Mouse (Mus musculus): ENCODE measurements at regions not wholly inside any gene's neighbourhood (a gene's known extent, or its start where the extent isn't known, plus 50 kb on each side); places are given as distances from the start of the nearest gene placed in this dataset.
"Not testable (repeated sequence)": the region's sequence is repeated elsewhere in the genome, so short reads cannot be mapped to it uniquely, and the experiment has no call there.

GRCm38 (mm10) chr8:103623781-103624434 lies 477.5 kb upstream of the Cdh5 start:
- DNase-seq (ENCODE audit: inconsistent age in 2 of 2, low spot score in 1 of 2): peak; percentile 32 to 69

GRCm38 (mm10) chr8:103625166-103625890 lies 476.1 kb upstream of the Cdh5 start:
- DNase-seq (ENCODE audit: inconsistent age in 2 of 2, low spot score in 1 of 2): peak; percentile 8 to 67

- DNase-seq (ENCODE audit: inconsistent age in 2 of 2, low spot score in 1 of 2): peak; percentile 9 to 77
Measured at GRCm38 (mm10) chr8:103626446-103626845, 475.0 kb upstream of the Cdh5 start.

- no peak for DNase-seq (ENCODE audit: inconsistent age in 2 of 2, low spot score in 1 of 2)
Measured at GRCm38 (mm10) chr8:103632543-103632942, 468.9 kb upstream of the Cdh5 start.

- no peak for DNase-seq (ENCODE audit: inconsistent age in 2 of 2, low spot score in 1 of 2)
Measured at GRCm38 (mm10) chr8:103634951-103635350, 466.5 kb upstream of the Cdh5 start.

- DNase-seq (ENCODE audit: inconsistent age in 2 of 2, low spot score in 1 of 2): no peak
Measured at GRCm38 (mm10) chr8:103643621-103644020, 457.8 kb upstream of the Cdh5 start.

- DNase-seq (ENCODE audit: inconsistent age in 2 of 2, low spot score in 1 of 2): peak; percentile 8 to 71
Measured at GRCm38 (mm10) chr8:103644106-103644505, 457.3 kb upstream of the Cdh5 start.

GRCm38 (mm10) chr8:103644845-103645244 lies 456.6 kb upstream of the Cdh5 start:
- no peak for DNase-seq (ENCODE audit: inconsistent age in 2 of 2, low spot score in 1 of 2)

GRCm38 (mm10) chr8:103664796-103665195 lies 436.6 kb upstream of the Cdh5 start:
- no peak for DNase-seq (ENCODE audit: inconsistent age in 2 of 2, low spot score in 1 of 2)

GRCm38 (mm10) chr8:103686233-103686632 lies 415.2 kb upstream of the Cdh5 start:
- DNase-seq (ENCODE audit: inconsistent age in 2 of 2, low spot score in 1 of 2): not testable (repeated sequence)

GRCm38 (mm10) chr8:103690438-103690837 lies 411.0 kb upstream of the Cdh5 start:
- no peak for DNase-seq (ENCODE audit: inconsistent age in 2 of 2, low spot score in 1 of 2)

- no peak for DNase-seq (ENCODE audit: inconsistent age in 2 of 2, low spot score in 1 of 2)
Measured at GRCm38 (mm10) chr8:103693531-103693930, 407.9 kb upstream of the Cdh5 start.

GRCm38 (mm10) chr8:103694331-103694891 lies 407.0 kb upstream of the Cdh5 start:
- DNase-seq (ENCODE audit: inconsistent age in 2 of 2, low spot score in 1 of 2): no peak

- DNase-seq (ENCODE audit: inconsistent age in 2 of 2, low spot score in 1 of 2): no peak
Measured at GRCm38 (mm10) chr8:103699016-103699520, 402.4 kb upstream of the Cdh5 start.

- DNase-seq (ENCODE audit: inconsistent age in 2 of 2, low spot score in 1 of 2): peak; percentile 50 to 74
Measured at GRCm38 (mm10) chr8:103702236-103702635, 399.2 kb upstream of the Cdh5 start.

- peak; percentile 38 to 80 for DNase-seq (ENCODE audit: inconsistent age in 2 of 2, low spot score in 1 of 2)
Measured at GRCm38 (mm10) chr8:103706084-103706483, 395.3 kb upstream of the Cdh5 start.

GRCm38 (mm10) chr8:103710871-103711270 lies 390.6 kb upstream of the Cdh5 start:
- DNase-seq (ENCODE audit: inconsistent age in 2 of 2, low spot score in 1 of 2): peak; percentile 24 to 78

- DNase-seq (ENCODE audit: inconsistent age in 2 of 2, low spot score in 1 of 2): no peak
Measured at GRCm38 (mm10) chr8:103717723-103718122, 383.7 kb upstream of the Cdh5 start.

GRCm38 (mm10) chr8:103733466-103733865 lies 368.0 kb upstream of the Cdh5 start:
- no peak for DNase-seq (ENCODE audit: inconsistent age in 2 of 2, low spot score in 1 of 2)

- no peak for DNase-seq (ENCODE audit: inconsistent age in 2 of 2, low spot score in 1 of 2)
Measured at GRCm38 (mm10) chr8:103738330-103738729, 363.1 kb upstream of the Cdh5 start.

- no peak for DNase-seq (ENCODE audit: inconsistent age in 2 of 2, low spot score in 1 of 2)
Measured at GRCm38 (mm10) chr8:103741395-103741794, 360.0 kb upstream of the Cdh5 start.

- no peak for DNase-seq (ENCODE audit: inconsistent age in 2 of 2, low spot score in 1 of 2)
Measured at GRCm38 (mm10) chr8:103748734-103749133, 352.7 kb upstream of the Cdh5 start.

Data from adrenal gland, adult (tissue).